Mouse (Mus musculus): ENCODE measurements around the gene Eva1c.

The Eva1c gene

GRCm38 (mm10) chr16:90826457-90826856 lies at the start of gene Eva1c:
Eva1c (plus strand) TSS chr16:90826719.
- no peak for DNase-seq (ENCODE audit: low read depth in 2 of 2, low spot score in 2 of 2)

DNA sequence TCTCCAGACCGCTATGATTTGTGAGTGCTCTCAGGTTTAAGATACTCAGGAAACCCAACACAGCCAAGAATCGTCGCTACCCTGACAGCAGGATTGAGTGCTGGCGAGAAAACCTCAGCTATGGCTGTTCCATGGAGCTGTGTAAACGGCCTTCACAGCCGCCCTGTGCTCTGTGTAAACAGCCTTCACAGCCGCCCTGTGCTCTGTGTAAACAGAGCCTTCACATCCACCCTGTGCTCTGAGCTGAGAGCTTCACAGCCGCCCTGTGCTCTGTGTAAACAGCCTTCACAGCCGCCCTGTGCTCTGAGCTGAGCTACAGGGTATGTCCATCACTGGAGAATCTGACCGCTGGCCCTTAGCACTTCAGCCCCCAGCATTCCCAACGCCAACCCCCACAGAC lies 46.7 kb upstream of the Eva1c start:
- no peak for DNase-seq (ENCODE audit: low read depth in 2 of 2, low spot score in 2 of 2)

GRCm38 (mm10) chr16:90783302-90783701 lies 43.2 kb upstream of the Eva1c start:
- DNase-seq (ENCODE audit: low read depth in 2 of 2, low spot score in 2 of 2) = no peak

- DNase-seq (ENCODE audit: low read depth in 2 of 2, low spot score in 2 of 2) = no peak
Observed at GRCm38 (mm10) chr16:90785257-90785656, 41.3 kb upstream of the Eva1c start.

DNA sequence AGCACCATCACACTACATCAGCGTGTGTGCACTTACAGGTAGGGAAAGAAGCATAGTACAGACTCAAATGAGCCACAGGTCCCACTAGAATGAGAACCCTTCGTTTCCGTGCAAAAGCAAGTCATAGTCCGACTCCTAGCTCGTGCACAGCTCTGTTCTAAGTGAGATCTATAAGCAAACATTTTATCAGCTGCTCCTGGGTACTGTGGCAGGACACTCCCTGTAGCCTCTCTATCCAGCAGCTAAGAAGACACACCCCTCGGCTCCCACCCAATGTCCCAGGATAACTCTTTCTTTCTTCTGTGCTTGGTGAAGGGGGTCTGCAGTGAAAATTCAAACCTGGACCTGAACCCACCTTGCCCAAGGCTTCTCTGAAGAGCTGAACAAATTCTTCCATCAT lies 37.9 kb upstream of the Eva1c start:
- DNase-seq (ENCODE audit: low read depth in 2 of 2, low spot score in 2 of 2) = no peak

DNA sequence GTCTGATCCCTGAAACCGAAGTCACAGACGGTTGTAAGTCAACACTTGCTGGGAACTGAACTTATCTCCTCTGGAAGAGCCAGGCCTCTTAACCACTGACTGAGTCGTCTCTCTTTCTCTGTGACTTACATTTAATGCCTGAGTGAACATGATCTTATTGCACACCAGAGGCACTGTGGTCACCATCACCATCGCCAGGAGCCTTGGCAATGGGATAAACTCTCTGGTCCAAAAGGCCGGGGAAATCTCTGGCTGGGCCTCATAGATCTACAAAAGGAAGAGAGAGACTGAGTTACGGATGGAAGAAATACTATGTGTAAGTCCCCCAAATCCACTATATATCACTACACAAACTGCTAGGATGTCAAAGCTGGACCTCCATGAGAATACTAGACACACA lies 35.6 kb upstream of the Eva1c start:
- no peak for DNase-seq (ENCODE audit: low read depth in 2 of 2, low spot score in 2 of 2)

GRCm38 (mm10) chr16:90792066-90792465 lies 34.5 kb upstream of the Eva1c start:
- no peak for DNase-seq (ENCODE audit: low read depth in 2 of 2, low spot score in 2 of 2)

DNA sequence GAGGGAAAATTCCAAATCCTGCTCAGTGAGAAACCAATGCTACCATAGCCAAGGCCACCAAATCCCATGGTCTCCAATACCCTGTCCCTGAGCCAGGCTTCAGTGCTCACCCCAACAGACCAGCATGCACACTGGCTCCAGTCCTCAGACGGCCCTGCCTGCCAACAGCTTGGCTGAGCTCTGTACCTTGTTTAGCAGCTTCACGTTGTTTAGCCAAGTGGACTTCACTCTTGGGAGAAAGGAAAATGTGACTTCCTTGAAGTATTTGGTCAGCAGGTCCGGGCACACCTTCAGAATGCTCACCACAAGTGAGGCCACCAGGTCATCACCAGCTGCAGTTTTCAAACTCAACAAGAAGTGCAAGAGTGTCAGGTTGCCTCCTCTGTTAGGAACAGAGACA lies 34.0 kb upstream of the Eva1c start:
- DNase-seq (ENCODE audit: low read depth in 2 of 2, low spot score in 2 of 2) = no peak

GRCm38 (mm10) chr16:90794708-90795107 lies 31.8 kb upstream of the Eva1c start:
- no peak for DNase-seq (ENCODE audit: low read depth in 2 of 2, low spot score in 2 of 2)

DNA sequence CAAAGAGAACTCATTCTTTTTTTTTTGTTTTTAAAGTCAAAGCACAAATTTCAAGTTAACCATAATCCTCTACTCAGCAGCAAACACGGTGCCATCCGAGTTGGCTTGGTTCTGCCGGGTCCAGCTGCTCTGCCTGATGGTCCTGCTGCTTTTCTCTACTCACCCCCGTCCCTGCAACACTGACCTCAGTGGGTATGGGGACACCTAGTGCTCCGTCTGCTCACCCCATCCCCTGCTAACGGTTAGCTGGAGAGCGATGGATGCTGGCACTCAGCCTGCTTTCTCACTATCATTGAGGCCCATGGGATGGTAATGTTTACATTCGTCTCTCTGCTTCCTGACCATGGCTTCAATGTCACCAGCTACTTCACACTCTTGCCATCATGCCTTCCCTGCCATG lies 28.1 kb upstream of the Eva1c start:
- no peak for DNase-seq (ENCODE audit: low read depth in 2 of 2, low spot score in 2 of 2)

DNA sequence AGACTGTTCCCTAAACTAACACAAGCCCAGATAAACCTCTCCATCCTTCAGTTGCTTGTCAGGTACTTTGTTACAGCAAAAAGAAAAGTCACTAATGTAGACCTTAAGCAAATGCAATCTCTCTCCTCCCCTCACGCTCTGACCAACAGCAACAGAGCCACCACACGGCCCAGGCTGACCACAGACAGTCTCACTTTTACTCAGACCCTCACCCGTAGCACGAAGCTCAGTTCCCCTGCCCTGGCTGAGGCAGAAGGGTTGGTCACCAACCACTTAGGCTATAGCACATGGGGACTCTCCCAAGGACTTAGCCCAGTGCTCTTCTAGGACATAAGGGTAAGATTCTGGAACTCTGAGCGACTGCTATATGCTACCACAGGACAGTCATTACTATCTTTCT lies 27.7 kb upstream of the Eva1c start:
- no peak for DNase-seq (ENCODE audit: low read depth in 2 of 2, low spot score in 2 of 2)

- no peak for DNase-seq (ENCODE audit: low read depth in 2 of 2, low spot score in 2 of 2)
Observed at GRCm38 (mm10) chr16:90799840-90800239, 26.7 kb upstream of the Eva1c start.

DNA sequence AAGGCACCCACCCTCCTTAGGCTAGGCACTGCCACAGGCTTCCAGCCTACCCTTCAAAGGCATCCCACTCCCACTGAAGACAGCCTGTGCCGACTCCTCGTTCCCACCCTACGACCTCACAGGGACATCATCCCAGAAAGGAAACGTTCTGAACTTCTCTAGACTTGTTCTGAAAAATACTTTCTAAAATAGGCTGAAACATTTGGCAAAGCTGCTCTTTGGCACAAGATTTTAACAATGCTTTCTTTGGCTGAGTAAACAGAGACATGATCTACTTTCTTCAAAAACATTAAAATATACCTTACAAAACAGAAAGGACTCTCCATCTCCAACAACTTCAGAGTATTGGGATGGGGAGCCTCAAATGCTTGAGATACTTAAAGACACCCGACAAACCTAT lies 25.3 kb upstream of the Eva1c start:
- no peak for DNase-seq (ENCODE audit: low read depth in 2 of 2, low spot score in 2 of 2)

DNA sequence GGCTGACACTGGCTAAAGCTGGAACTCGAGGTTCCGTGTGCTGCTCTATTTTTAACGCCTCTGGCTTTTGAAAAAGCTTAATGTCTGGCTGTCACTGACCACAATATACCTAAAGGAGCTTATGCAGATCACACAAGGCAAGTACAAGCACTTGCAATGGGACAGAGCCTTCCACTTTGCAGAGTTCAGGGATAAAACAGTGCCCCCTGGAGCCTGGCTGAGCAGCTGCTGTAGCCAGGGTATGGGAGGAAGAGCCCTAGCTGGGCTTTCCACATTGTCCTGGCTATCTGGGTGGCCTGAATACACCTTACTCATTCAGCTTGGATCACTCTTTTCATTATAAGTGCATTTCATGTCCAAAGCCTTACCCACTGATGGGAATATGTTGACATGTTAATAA lies 24.6 kb upstream of the Eva1c start:
- DNase-seq (ENCODE audit: low read depth in 2 of 2, low spot score in 2 of 2) = no peak

DNA sequence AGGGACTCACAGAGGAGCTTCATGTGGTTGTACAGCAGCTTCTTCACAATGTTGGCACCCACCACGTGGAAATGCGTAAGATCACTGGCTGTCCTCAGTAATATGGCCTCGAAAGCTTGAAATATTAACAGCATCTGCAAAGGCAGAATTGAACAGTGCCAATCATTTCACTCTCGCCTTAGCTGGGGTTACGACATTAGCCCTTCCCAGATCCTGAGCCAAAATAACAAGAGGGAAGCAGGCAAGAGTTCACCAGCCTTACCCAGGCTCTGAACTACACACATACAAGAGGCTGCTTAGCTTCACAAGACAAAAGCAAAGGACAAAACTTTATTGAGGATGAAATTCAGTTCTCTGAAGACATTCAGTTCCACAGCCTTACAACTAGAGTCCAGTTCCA lies 22.1 kb upstream of the Eva1c start:
- DNase-seq (ENCODE audit: low read depth in 2 of 2, low spot score in 2 of 2) = no peak

DNA sequence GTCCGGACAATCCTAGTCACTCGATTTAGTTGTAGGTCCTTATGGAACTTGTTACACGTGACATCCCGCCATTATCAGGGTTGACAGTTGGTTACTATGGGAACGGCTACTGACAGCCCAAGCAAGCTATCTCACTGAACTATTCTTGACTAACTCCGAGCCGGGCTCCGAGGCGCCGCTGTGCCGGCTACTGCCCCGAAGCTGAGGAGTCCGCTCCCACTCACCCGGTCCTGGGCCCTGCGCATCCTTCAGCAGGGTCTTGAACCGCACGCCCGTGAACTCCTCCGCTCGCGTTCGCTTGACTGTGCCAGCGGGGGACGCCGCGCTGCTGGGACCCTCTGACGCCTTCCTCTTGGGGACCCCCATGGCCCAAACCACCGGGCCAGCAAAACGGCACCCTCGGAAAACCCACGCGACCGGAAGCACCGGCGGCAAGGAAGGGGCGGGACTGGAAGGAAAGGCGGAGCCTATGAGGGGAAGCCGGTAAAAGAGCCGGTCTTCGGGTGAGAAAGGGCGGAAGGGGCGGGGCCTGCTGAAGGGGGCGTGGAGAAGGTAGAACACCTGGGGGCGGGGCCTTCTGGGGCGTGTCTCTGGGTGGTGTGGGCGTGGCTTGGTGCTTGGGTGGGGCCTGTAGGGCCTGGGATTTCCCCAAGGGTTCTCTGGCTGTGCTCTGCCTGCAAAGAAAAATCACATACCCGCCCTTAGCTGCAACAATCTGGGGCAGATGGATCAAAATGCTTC lies 16.4 kb upstream of the Eva1c start, which contains the start of gene Urb1:
Gene Urb1, minus strand, starts transcription at position 439 of the 741 bp plus-strand sequence.
- peak; percentile 100 for DNase-seq (ENCODE audit: low read depth in 2 of 2, low spot score in 2 of 2)

GRCm38 (mm10) chr16:90810716-90811256 lies 15.7 kb upstream of the Eva1c start:
- DNase-seq (ENCODE audit: low read depth in 2 of 2, low spot score in 2 of 2) = no peak

DNA sequence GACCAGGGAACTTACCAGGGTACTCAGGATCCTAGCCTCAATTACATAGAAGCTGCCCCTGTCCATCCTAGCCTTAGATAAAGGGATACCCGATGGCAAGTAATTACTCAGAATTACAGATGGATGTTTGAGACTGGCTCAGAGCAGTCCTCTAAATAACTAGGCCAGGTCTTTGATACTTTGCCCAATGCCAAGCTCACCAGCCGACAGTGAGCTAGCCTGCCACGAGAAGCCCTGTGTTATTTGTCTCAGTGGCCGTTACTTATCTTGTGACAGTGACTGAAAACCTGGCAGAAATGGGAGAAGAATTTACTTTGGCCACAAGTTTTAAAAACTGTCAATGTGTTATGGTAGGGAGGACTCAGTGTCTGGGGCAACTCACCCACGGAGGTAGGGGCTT lies 14.4 kb upstream of the Eva1c start:
- no peak for DNase-seq (ENCODE audit: low read depth in 2 of 2, low spot score in 2 of 2)

GRCm38 (mm10) chr16:90820326-90820725 lies 6.2 kb upstream of the Eva1c start:
- no peak for DNase-seq (ENCODE audit: low read depth in 2 of 2, low spot score in 2 of 2)

- no peak for DNase-seq (ENCODE audit: low read depth in 2 of 2, low spot score in 2 of 2)
Observed at GRCm38 (mm10) chr16:90821046-90821697, 5.3 kb upstream of the Eva1c start.

DNA sequence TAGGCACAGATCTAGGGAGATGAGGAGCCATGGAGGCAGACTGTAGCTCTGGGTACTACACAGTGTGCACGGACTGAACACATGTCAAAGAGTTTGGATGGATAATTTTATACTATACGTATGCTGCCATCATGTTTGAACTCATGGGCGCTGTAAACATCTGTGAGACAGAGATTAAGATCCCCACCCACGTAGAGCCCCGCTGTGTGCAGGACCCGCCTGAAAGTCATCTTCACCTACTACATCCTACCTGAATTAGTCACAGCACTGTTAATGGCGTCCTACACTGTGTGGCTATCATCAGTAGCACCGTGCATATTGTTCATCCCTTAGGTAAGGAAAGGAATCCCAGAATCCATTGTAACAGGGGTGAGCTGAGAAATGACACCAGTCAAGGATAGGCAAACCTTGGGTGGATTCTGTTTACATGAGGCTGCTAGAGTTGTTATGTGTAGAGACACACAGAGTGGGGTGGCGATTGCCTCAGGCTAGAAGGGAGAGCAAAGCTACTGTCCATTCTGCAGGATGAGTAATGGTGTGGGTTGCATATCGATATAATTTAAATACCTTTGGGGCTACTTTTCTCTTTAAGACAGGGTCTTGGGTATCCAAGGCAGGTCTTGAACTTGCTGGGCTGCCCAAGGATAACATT lies 4.1 kb upstream of the Eva1c start:
- no peak for DNase-seq (ENCODE audit: low read depth in 2 of 2, low spot score in 2 of 2)

- DNase-seq (ENCODE audit: low read depth in 2 of 2, low spot score in 2 of 2) = no peak
Observed at GRCm38 (mm10) chr16:90822981-90823380, 3.5 kb upstream of the Eva1c start.
